Mouse (Mus musculus) central nervous system, embryonic 11.5 days (tissue): ENCODE measurements around the gene Fn1. TPM values are rescaled to one million over a fixed set of nuclear protein-coding genes. Genes with fewer than 3 reads are reported as not detected.

Experiments
- polyA plus RNA-seq: library from polyadenylated mRNA; depleted of rRNA; stranded (reverse); fragments of >200 nt; gene quantifications from 2 replicates; pipeline ENCODE4 v1.2.3, GENCODE M21; 2012; rRNA removed

The Fn1 gene
- polyA plus RNA-seq, result 191 and 333 TPM in 2 replicates

DNA sequence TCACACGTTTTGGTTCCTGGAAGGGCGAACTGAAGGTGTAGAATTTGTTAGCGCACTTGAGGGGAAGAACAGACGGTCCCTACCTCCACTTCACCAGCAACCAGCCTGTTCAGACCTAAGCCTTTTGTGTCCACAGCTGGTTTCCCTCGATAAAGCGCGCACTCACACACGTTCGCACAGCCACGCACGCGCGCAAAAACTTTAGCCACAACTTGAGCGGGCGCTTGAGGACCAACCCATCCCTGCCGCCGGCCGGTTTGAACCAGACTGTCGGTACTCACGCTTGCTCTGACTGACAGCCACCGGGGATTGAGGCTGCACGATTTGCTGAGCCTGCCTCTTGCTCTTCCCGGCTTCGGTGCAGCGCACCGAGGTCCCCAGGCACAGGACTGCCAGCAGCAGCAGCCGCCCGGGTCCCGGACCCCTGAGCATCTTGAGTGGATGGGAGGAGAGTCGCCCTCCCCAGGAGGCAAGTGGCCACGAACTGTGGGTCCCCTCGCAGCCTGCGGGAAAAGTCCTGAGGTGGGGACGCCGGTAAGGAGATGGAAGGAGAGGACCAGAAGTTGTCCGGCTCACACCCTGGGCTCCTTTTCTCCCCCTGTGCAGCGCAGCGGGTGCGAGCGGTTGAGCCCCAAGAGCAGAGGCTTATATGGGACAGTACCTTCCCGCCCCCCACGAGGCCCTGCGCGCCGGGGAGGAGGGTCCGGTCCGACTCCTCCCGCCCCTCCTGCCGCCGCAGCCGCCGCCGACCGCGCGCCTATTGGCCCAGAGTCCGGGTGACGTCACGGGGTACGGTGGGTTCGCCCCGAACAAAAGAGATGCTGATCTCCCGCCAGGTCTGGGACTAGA is at the start of gene Fn1:
TSS of gene Fn1 (minus strand) at position 650 of the 849 bp plus-strand sequence.

DNA sequence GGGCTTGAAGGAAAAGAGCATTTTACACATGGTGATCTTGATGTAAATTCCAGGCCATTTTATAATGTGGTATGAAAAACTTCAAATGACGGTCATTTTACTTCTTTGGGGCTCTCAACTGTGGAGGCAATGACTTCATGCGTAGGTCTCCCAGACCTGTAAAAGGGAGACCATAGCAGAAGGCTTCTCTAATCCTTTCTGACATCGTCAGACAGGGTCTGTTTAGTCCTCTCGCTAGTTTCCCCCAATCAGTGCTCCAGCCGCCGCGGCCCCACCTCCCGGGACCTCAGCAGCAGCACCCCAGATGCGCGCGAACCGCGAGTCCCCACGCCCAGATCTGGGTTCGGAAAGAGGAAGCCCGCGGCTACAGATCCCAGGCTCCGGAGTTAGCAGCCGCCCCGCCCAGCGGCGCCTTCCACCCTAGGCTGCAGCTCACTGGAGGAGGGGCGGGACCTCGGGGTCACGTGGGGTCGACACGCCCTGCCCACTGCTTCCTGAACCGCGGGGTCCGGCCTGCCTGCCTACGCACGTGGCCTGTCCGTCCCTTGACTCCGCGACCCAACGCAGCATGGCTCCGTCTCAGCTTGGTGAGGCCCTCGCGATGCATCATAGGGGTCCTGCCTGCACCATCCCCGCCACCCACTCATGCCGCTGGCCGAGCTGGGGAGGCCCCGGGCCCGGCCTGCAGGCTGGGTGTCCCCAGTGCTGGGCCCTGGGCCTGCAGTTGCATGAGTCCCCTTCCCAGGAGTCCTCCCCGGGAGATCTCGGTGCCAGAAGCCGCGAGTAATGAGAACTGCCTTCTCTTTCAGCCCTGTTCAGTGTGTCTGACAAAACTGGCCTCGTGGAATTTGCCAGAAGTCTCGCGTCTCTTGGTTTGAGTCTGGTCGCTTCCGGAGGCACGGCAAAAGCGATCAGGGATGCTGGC is 96.0 kb downstream of the Fn1 start, which contains the start of gene Atic:
TSS of gene Atic (plus strand) at position 463 of the 925 bp plus-strand sequence.

Other genes starting within 250 kb of the Fn1 start
- 0.01 and 0.04 TPM in 2 replicates for gene Abca12, start 238.3 kb downstream of the Fn1 start, polyA plus RNA-seq
- 53.4 and 56.5 TPM in 2 replicates for gene Atic, start 96.0 kb downstream of the Fn1 start, polyA plus RNA-seq